8 mouse cellular contexts compared by ENCODE assay signal in genomic region chr9:108431431-108432067, GRCm38 (mm10). TPM values are rescaled to one million over a fixed set of nuclear protein-coding genes. Genes with fewer than 3 reads are reported as not detected.
DNase-seq lines count a peak whose midpoint lies in the region; ATAC-seq and TF ChIP-seq lines count a peak whose summit lies in the region.

No protein-coding gene starts in this region.

- no peaks in the 10 kb centered on the region for H3K36me3 ChIP-seq in forebrain, embryonic 15.5 days
- no peaks in the 10 kb centered on the region for H3K36me3 ChIP-seq in liver, embryonic 14.5 days (replicated peaks; ENCODE audit: control insufficient read depth, insufficient read depth, low read depth)

- intact Hi-C loops in left cerebral cortex, postnatal 4 days (cut with DNase I): no loop called here
- intact Hi-C loops in left cerebral cortex, postnatal 14 days (cut with DNase I): no loop called here

- H3K4me1 ChIP-seq in forebrain, embryonic 15.5 days: peaks cover 5% of the 10 kb centered on the region; the same call in 1 of the 2 replicates
- peaks cover 0 to 2% of the 10 kb centered on the region in 2 experiments; a peak in 1 of 4 replicates for H3K4me1 ChIP-seq in liver, embryonic 14.5 days (replicated peaks; ENCODE audit: control insufficient read depth in 2 of 2, insufficient read depth in 2 of 2, low read length in 1 of 2)

- peak overlapping the region; percentile 30 for H3K4me2 ChIP-seq in forebrain, embryonic 15.5 days (replicated peaks)
- H3K4me2 ChIP-seq in liver, embryonic 14.5 days (ENCODE audit: low read depth): peak overlapping the region; percentile 4

- no peak overlapping the region for H3K27ac ChIP-seq in forebrain, embryonic 15.5 days (replicated peaks)
- no peak overlapping the region for H3K27ac ChIP-seq in liver, embryonic 14.5 days

- WGBS in forebrain, embryonic 15.5 days: 59% methylated on average over 32 of the region's 32 CpGs
- WGBS in liver, embryonic 14.5 days (ENCODE audit: insufficient replicate concordance): 42% methylated on average over 32 of the region's 32 CpGs

- no peak for TF ChIP-seq CTCF in liver, embryonic 14.5 days (IDR thresholded peaks at IDR 0.05; ENCODE audit: low read depth)

- 0 out of 2 replicates have a peak overlapping the region, but pooled peaks have one; percentile 6 for H3K9ac ChIP-seq in forebrain, embryonic 15.5 days (replicated peaks)
- H3K9ac ChIP-seq in liver, embryonic 14.5 days (replicated peaks): no peak overlapping the region

- H3K4me3 ChIP-seq in forebrain, embryonic 15.5 days: peak overlapping the region; percentile 28
- no peak overlapping the region for H3K4me3 ChIP-seq in liver, embryonic 14.5 days (ENCODE audit: insufficient read depth in 1 of 2, low read depth in 2 of 2, low read length in 2 of 2)

- no peaks in the 10 kb centered on the region for H3K27me3 ChIP-seq in forebrain, embryonic 15.5 days
- no peaks in the 10 kb centered on the region for H3K27me3 ChIP-seq in liver, embryonic 14.5 days (ENCODE audit: control insufficient read depth, insufficient read depth, low read length)

- peak; percentile 15 for DNase-seq in left cerebral cortex, postnatal 4 days
- DNase-seq in left cerebral cortex, postnatal 14 days (ENCODE audit: low spot score in 2 of 2): no peak
- peak in 1 of 3 experiments; percentile 28 for DNase-seq in liver, embryonic 14.5 days (ENCODE audit: low read depth in 3 of 3, low spot score in 3 of 3)
- DNase-seq in retina, embryonic 14.5 days (ENCODE audit: low spot score): peak; percentile 67
- DNase-seq in spleen, adult 18-20 months: no peak
- no peak for DNase-seq in left cerebral cortex, adult 18-20 months (ENCODE audit: low spot score in 2 of 2)
- DNase-seq in adrenal gland, adult 18-20 months (ENCODE audit: low spot score in 2 of 2): no peak

- TF ChIP-seq EP300 in liver, embryonic 14.5 days (IDR thresholded peaks at IDR 0.05; ENCODE audit: low read depth): no peak

- no peaks in the 10 kb centered on the region for H3K9me3 ChIP-seq in forebrain, embryonic 15.5 days
- H3K9me3 ChIP-seq in liver, embryonic 14.5 days (ENCODE audit: control insufficient read depth, low read length): no peaks in the 10 kb centered on the region

- ATAC-seq in forebrain, embryonic 15.5 days (replicated peaks): peak; percentile 46; the same call in 1 of the 2 replicates
- ATAC-seq in liver, embryonic 14.5 days (ENCODE audit: insufficient read depth): 0 out of 2 replicates have a peak, but pooled peaks have one; percentile 47

RNA-seq across cellular contexts. Expression of gene Ccdc36, which starts 3.3 kb away (rescaled TPM):
- under 1 TPM in 1 of 2 experiments, not detected in 1; 0.42 TPM for total RNA-seq in left cerebral cortex, postnatal 4 days (2021)
- total RNA-seq in left cerebral cortex, postnatal 14 days (2021): under 1 TPM; 0.11 to 0.21 TPM
- 0.93 and 1.0 TPM in 2 replicates for polyA plus RNA-seq in forebrain, embryonic 15.5 days (2015; fragmentation: Nextera tagmentation; extraction: Ambion mirVana)
- 0.12 and 0.20 TPM in 2 replicates for polyA plus RNA-seq in liver, embryonic 14.5 days (2012; rRNA removed)
- 0.24 and 0.27 TPM in 2 replicates for polyA plus RNA-seq in liver, embryonic 14.5 days (2014; fragmentation: Nextera tagmentation; extraction: Ambion mirVana)
- total RNA-seq in left cerebral cortex, adult 18-20 months (2021): under 1 TPM; 0.23 TPM
- total RNA-seq in adrenal gland, adult 18-20 months (2021): not detected

RNA-seq across cellular contexts. Expression of gene BC048562, which starts 4.7 kb away (rescaled TPM):
- not detected for total RNA-seq in left cerebral cortex, postnatal 4 days (2021)
- not detected for total RNA-seq in left cerebral cortex, postnatal 14 days (2021)
- polyA plus RNA-seq in forebrain, embryonic 15.5 days (2015; fragmentation: Nextera tagmentation; extraction: Ambion mirVana): not detected in 2 replicates
- not detected in 2 replicates for polyA plus RNA-seq in liver, embryonic 14.5 days (2012; rRNA removed)
- not detected in 2 replicates for polyA plus RNA-seq in liver, embryonic 14.5 days (2014; fragmentation: Nextera tagmentation; extraction: Ambion mirVana)
- total RNA-seq in left cerebral cortex, adult 18-20 months (2021): not detected
- total RNA-seq in adrenal gland, adult 18-20 months (2021): not detected

RNA-seq across cellular contexts. Expression of gene Ccdc71, which starts 28.8 kb away (rescaled TPM):
- total RNA-seq in left cerebral cortex, postnatal 4 days (2021): 10 to 100 TPM; 44.3 to 45.7 TPM
- total RNA-seq in left cerebral cortex, postnatal 14 days (2021): 10 to 100 TPM; 38.3 to 40.2 TPM
- polyA plus RNA-seq in forebrain, embryonic 15.5 days (2015; fragmentation: Nextera tagmentation; extraction: Ambion mirVana): 60.9 and 61.6 TPM in 2 replicates
- polyA plus RNA-seq in liver, embryonic 14.5 days (2012; rRNA removed): 8.6 and 9.7 TPM in 2 replicates
- polyA plus RNA-seq in liver, embryonic 14.5 days (2014; fragmentation: Nextera tagmentation; extraction: Ambion mirVana): 14.5 and 15.6 TPM in 2 replicates
- 10 to 100 TPM; 37.9 to 39.9 TPM for total RNA-seq in left cerebral cortex, adult 18-20 months (2021)
- 10 to 100 TPM; 25.6 to 42.3 TPM for total RNA-seq in adrenal gland, adult 18-20 months (2021)

RNA-seq across cellular contexts. Expression of gene Klhdc8b, which starts 29.8 kb away (rescaled TPM):
- total RNA-seq in left cerebral cortex, postnatal 4 days (2021): 10 to 100 TPM; 32.7 to 37.9 TPM
- 10 to 100 TPM; 36.1 to 38.4 TPM for total RNA-seq in left cerebral cortex, postnatal 14 days (2021)
- 55.7 and 62.2 TPM in 2 replicates for polyA plus RNA-seq in forebrain, embryonic 15.5 days (2015; fragmentation: Nextera tagmentation; extraction: Ambion mirVana)
- polyA plus RNA-seq in liver, embryonic 14.5 days (2012; rRNA removed): 13.1 and 16.5 TPM in 2 replicates
- polyA plus RNA-seq in liver, embryonic 14.5 days (2014; fragmentation: Nextera tagmentation; extraction: Ambion mirVana): 6.9 and 9.5 TPM in 2 replicates
- total RNA-seq in left cerebral cortex, adult 18-20 months (2021): 10 to 100 TPM; 40.3 to 44.7 TPM
- total RNA-seq in adrenal gland, adult 18-20 months (2021): 10 to 100 TPM; 20.4 to 22.3 TPM

RNA-seq across cellular contexts. Expression of gene 1700102P08Rik, which starts 38.9 kb away (rescaled TPM):
- total RNA-seq in left cerebral cortex, postnatal 4 days (2021): 1 to 10 TPM; 3.6 to 4.9 TPM
- total RNA-seq in left cerebral cortex, postnatal 14 days (2021): 1 to 10 TPM; 1.4 to 2.7 TPM
- polyA plus RNA-seq in forebrain, embryonic 15.5 days (2015; fragmentation: Nextera tagmentation; extraction: Ambion mirVana): 1.6 and 2.4 TPM in 2 replicates
- 0.47 and 0.49 TPM in 2 replicates for polyA plus RNA-seq in liver, embryonic 14.5 days (2012; rRNA removed)
- polyA plus RNA-seq in liver, embryonic 14.5 days (2014; fragmentation: Nextera tagmentation; extraction: Ambion mirVana): 0.45 and 0.52 TPM in 2 replicates
- 1 to 10 TPM; 3.4 to 3.8 TPM for total RNA-seq in left cerebral cortex, adult 18-20 months (2021)
- total RNA-seq in adrenal gland, adult 18-20 months (2021): 1 to 10 TPM; 1.5 to 2.1 TPM

Comparison
In these comparisons a context has a peak if more than half of its experiments do, and no peak if none do; other contexts are left out.
1. DNase-seq: peak in left cerebral cortex, postnatal 4 days (single experiment) and retina, embryonic 14.5 days (single experiment); none in left cerebral cortex, postnatal 14 days (0 of 2), spleen, adult 18-20 months (0 of 2), left cerebral cortex, adult 18-20 months (0 of 2) and adrenal gland, adult 18-20 months (0 of 2).